Mouse (Mus musculus) cerebral cortex, adult 2 months (tissue): ENCODE results near the gene Gm813.

ENCODE experiments used
- WGBS: fragments of 180-500 bp; shearing (Covaris S2); methylation state at CpG from one replicate; pipeline ENCODE4 v1.1.7; 2018; 5-methylcytosine and 5-hydroxymethylcytosine counted together

The Gm813 gene

DNA sequence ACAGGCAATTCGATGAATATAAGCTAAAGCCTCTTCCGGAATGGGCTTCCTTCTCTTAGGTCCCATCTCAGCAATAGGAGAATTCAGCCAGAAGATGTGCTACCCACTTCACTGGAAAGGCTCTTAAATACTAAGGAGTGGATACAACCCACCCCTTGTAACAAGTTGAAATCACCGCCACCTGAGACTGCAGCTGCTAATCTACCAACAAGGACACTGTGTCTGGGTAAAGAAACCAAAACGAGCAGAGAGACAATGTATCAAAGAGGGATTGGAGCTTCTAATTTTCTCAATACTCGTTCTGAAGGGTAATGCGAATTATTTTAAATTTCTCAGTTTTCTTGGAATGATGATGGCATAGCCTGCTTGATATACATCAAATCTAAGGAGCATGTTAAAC is at the start of gene Gm813:
Gene Gm813 (minus strand): TSS at position 101 of the 400 bp plus-strand sequence.
- WGBS = 82% methylated on average over 6 of the region's 6 CpGs

DNA sequence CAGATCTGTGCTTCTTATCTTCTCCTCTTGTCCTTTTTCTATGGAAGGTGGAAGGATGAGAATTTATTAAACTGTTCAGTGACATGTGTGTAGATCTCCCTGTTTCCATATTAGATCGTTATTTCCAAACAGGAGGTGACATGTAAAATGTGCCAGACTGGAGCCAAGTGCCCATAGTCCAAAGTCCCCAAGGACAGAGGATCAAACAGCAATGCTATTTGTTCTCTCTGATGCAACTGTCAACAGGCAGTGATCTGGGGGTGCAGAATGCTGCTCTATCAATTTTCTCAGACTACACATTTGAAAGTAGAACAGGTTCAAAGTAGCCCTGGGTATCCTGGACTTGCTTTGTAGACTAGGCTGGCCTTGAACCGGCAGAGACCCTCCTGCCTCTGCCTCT is 47.0 kb upstream of the Gm813 start:
- 91% methylated on average over 2 of the region's 2 CpGs for WGBS

DNA sequence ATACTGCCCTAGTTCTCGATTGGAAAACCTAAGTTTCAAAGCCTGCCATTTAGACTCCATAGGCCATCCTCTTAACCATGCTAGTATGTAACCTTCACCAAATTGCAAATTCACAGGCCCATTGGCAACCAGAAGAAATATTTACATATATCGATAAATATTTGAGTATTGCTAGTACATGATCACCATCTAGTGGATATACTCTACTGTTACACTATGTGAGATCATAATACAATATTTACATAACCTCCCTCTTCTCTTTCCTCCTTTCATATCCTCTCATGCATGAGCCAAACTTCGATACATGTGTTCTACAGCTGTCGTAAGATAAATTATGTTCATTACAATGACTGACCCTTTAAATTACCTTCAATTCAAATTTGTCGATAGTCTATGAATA is 46.2 kb upstream of the Gm813 start:
- 44% methylated on average over 5 of the region's 5 CpGs for WGBS

- 80% methylated on average over 5 of the region's 5 CpGs for WGBS
These were observed 45.0 kb upstream of the Gm813 start for GRCm38 (mm10) chr16:58661826-58662225.

DNA sequence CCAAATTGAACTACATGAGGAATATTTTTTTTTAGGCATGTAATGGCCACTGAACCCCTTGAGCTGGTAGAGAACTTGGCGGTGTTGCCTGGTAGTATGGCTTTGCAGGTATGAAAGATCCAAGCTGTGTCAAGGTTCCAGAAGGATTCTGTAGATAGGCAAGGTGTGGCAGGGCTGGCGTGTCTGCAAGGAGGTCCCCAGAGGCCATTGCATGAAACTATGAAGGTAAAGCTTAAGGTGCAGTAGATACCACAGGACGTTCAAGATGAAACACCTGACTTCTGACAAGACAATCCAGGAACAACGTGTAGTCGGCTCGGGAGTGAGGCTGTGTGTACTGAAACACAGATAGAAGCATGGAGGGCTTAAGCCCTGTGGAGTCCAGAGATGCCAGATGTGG is 41.9 kb upstream of the Gm813 start:
- 97% methylated on average over 6 of the region's 6 CpGs for WGBS

DNA sequence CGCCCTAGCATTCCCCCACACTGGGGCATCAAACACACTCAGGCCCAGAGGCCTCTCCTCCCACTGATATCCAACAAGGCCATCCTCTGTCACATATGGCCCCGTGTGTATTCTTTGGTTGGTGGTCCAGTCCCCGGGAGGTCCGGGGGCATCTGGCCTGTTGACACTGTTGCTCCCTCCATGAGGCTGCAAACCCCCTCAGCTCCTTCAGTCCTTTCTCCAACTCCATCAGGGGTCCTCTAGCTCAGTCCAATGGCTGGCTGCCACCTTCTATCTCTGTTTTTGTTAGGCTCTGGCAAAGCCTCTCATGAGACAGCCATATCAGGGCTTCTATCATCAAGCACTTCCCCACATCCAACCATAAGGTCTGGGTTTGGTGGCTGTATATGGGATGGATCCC is 39.7 kb upstream of the Gm813 start:
- WGBS = 85% methylated on average over 4 of the region's 4 CpGs

- 71% methylated on average over 10 of the region's 10 CpGs for WGBS
These were observed 33.2 kb upstream of the Gm813 start for GRCm38 (mm10) chr16:58649979-58650378.

DNA sequence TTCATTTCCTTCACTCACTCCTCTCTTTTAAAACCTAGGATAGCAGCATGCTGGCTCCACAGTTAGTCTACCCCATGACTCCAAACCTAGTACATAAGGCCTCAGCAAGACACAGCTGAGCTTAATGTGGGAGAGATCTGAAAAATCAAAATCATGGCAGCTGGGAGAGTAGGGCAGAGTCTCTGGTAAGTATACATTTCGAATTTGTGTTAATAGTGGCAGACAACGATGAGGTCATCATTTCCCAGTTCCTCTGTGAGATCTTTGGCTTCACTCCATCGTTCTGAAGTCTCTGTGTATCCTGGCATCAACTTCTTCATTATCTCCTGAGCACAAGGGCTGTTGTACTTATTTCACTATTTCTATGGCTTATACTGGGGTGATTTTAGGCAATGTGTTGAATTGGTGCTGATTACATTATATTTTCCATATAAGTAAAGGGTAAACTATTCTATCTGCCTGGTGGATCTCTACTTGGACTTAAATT is 22.0 kb upstream of the Gm813 start, which contains the start of gene E330017A01Rik:
Gene E330017A01Rik (minus strand): TSS at position 51 of the 487 bp plus-strand sequence.
- WGBS = 71% methylated on average over 3 of the region's 3 CpGs

GRCm38 (mm10) chr16:58638016-58638415 is 21.2 kb upstream of the Gm813 start:
- 84% methylated on average over 7 of the region's 7 CpGs for WGBS

- WGBS = 82% methylated on average over 4 of the region's 4 CpGs
These were observed 20.7 kb upstream of the Gm813 start for GRCm38 (mm10) chr16:58637448-58637847.

- WGBS = 59% methylated on average over 2 of the region's 2 CpGs
These were observed 19.1 kb upstream of the Gm813 start for GRCm38 (mm10) chr16:58635866-58636265.

GRCm38 (mm10) chr16:58629736-58630135 is 13.0 kb upstream of the Gm813 start:
- WGBS = 61% methylated on average over 2 of the region's 2 CpGs

DNA sequence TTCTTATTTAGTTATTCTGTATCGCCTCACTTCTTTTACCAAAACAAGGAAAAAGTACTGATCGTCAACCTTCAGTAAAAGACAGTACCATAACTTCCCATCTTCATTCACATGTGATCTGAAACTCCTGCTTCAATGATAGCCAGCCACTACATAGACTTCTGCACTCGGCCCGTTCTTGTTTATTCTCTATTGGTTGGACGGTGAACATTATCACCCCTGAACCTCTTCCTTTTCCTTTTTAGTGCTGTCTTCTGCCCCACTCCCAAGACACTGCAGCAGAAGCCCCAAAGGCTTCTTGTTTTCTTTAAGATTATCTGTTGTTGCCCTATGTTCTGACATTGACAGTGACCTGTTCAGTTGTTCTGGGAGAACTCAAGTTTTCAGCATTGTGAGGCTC is 12.2 kb upstream of the Gm813 start:
- WGBS = 93% methylated on average over 5 of the region's 5 CpGs

DNA sequence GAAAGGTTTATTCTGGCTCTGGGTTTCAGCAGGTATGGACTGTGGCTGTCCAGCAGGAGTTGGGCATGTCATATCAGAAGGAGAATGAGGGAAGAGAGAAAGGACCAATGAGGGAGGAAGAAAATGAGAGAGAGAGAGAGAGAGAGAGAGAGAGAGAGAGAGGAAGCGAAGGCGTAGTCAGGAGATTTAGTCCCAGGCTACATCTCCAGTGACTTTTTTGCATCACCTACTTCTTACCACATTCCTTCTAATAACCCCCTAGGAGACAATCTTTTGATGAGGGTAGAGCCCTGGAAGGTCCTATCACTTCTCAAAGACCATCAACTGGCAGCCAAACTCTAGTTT is 11.5 kb upstream of the Gm813 start:
- WGBS = 100% methylated on average over 2 of the region's 2 CpGs

DNA sequence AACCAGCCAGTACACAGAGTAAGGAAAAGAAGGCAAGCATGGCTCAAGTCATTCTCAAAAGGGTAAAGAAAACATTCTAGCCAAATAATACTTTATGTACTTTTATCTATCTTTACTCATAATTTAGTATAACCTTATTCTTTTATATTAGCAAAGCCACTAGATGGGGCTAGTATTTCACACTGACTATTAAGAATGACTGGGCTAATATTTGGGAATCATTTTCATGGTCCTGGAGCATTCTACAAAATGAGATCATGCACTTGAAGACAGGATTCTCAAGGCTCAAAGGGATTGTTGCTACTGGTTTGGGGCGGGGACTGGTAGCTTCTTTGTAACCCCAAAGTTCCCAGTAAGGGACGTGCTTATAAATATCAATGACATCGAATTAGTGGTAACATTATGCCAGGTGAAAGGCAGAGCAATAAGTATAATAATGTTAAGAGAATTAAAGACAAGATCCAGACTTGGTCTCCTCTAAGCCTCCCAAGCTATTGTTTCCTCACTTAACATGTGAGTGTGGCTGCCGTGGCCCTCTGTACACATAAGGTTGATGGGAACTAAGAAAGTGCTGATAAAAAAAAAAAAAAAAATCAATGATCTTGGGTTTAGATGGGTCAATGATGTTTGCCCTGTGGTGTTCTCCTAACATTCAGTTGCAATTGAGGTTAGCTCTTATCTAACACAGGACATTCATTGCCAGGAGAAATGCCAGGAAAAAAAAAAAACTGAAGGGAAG is 11.0 kb upstream of the Gm813 start:
- WGBS = 94% methylated on average over 4 of the region's 4 CpGs

- WGBS = 55% methylated on average over 6 of the region's 6 CpGs
These were observed 7.2 kb upstream of the Gm813 start for GRCm38 (mm10) chr16:58623944-58624343.

DNA sequence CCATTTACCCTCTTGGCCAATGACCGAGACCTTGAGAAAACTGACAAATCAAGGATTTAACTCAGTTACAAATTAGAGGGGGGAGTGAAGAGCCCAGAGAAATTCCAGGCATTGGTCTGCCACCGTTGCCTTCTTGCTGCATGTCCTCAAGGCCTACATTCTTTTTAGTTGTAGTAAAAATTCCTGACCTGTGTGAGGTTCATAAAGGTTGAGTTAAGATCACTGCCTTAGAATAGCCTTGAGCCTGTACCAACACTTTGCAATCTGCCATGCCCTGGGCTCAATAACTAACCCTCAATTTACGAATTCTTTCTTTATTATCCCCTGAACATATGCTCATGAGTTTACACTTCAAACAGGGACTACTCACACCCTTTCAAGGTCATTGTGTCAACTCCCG is 6.3 kb upstream of the Gm813 start:
- WGBS = 91% methylated on average over 4 of the region's 4 CpGs

DNA sequence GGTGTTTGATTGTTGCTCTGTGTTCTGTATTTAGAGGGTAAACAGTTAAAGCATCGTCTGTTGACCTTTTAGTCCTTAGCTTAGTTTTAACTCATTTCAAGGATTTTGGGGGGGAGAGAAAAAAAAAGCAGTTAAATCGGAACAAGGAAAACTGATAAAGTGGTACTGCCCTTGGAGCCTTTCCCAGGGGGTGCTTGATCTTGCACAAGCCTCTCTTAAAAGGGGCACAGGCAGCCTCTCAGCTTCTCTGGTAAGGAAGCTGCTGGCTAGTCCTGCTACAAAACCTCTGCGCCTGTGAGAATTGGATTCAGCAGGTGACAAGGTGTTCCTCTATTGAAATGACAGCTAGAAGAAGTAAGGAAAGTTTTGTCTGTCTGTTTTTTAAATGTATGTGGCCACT is 5.6 kb upstream of the Gm813 start:
- WGBS = 90% methylated on average over 3 of the region's 3 CpGs

GRCm38 (mm10) chr16:58612969-58613368 is 3.8 kb downstream of the Gm813 start:
- WGBS = 69% methylated on average over 3 of the region's 3 CpGs

- 80% methylated on average over 5 of the region's 5 CpGs for WGBS
These were observed 9.7 kb downstream of the Gm813 start for GRCm38 (mm10) chr16:58607101-58607500.

DNA sequence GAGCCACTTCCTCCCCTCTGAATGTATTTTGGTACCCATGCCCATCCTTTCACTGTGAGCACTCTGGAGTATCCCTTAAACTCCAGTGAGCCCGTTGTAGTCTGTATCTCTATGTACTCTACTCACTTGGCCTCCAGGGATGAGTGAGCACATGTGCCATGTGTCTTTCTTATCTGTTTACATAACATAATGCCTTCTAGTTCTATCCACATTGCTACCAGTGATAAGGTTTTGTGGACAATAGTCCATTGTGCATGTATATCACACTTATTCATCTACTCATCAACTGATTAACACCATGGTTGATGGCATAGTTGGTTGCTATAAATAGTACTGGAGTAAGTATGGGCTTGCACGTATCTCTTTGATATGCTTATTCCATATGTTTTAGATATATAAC is 12.9 kb downstream of the Gm813 start:
- WGBS = 82% methylated on average over 2 of the region's 2 CpGs

GRCm38 (mm10) chr16:58600846-58601245 is 15.9 kb downstream of the Gm813 start:
- WGBS = 82% methylated on average over 6 of the region's 6 CpGs

GRCm38 (mm10) chr16:58591299-58591698 is 25.5 kb downstream of the Gm813 start:
- 78% methylated on average over 3 of the region's 3 CpGs for WGBS
